Mouse (Mus musculus) megakaryocyte, embryonic 14.5 days (primary cell): Measurements from ENCODE around the gene Mrps12.

Experiments
- FLI1 ChIP-seq: IDR thresholded peaks from 2 replicates; pipeline ENCODE4 v1.6.1; 2012; ENCODE audit warnings: low read length, inconsistent platforms, mixed read lengths
- GATA1 ChIP-seq: IDR thresholded peaks from 3 replicates; pipeline ENCODE4 v1.6.1; 2012; ENCODE audit warnings: mixed read lengths, low read length, inconsistent platforms, borderline replicate concordance

- no peak for TF ChIP-seq FLI1
- TF ChIP-seq GATA1: no peak
Measured at GRCm38 (mm10) chr7:28709454-28709853, 32.2 kb downstream of the Mrps12 start.
